Mouse (Mus musculus) myocyte (in vitro differentiated cells): ENCODE data around the gene Elovl6. TPM values are rescaled to one million over a fixed set of nuclear protein-coding genes. Genes with fewer than 3 reads are reported as not detected.

Experiments
- H3K27me3 ChIP-seq: one replicate; pipeline ENCODE4 v1.6.1; 2011; ENCODE audit not compliant: control insufficient read depth, insufficient read depth, insufficient read length
- H3K36me3 ChIP-seq: one replicate; pipeline ENCODE4 v1.6.1; 2011; ENCODE audit not compliant: control insufficient read depth, insufficient read depth
- H3K4me2 ChIP-seq: one replicate; pipeline ENCODE4 v1.6.1; 2011; ENCODE audit warnings: low read depth, control low read depth
- H3K4me3 ChIP-seq: one replicate; pipeline ENCODE4 v1.5.1; 2011; ENCODE audit warnings: mild to moderate bottlenecking, control low read depth, moderate library complexity
- H3K79me2 ChIP-seq: one replicate; pipeline ENCODE4 v1.6.1; 2011; ENCODE audit not compliant: control insufficient read depth, insufficient read depth
- H3ac ChIP-seq: one replicate; pipeline ENCODE4 v1.6.1; 2011; ENCODE audit not compliant: control insufficient read depth, insufficient read length
- CEBPB ChIP-seq: IDR thresholded peaks from 2 replicates; pipeline ENCODE4 v1.6.1; 2011; ENCODE audit warnings: mild to moderate bottlenecking, moderate library complexity; ENCODE audit not compliant: poor library complexity, insufficient read depth, severe bottlenecking
- E2F4 ChIP-seq: IDR thresholded peaks from one replicate; pipeline ENCODE4 v1.6.1; 2011; ENCODE audit warnings: mild to moderate bottlenecking, control low read depth, moderate library complexity; ENCODE audit not compliant: insufficient read depth
- MAX ChIP-seq: IDR thresholded peaks from one replicate; pipeline ENCODE4 v1.6.1; 2011; ENCODE audit warnings: low read depth, mild to moderate bottlenecking, control low read depth
- MYOD1 ChIP-seq, 3 experiments: IDR thresholded peaks; one replicate each; pipeline ENCODE4 v1.6.1; 2011; ENCODE audit warnings: control low read depth in 2 of 3, low read depth in 2 of 3, mild to moderate bottlenecking in 2 of 3, moderate library complexity in 1 of 3; ENCODE audit not compliant: insufficient read length in 2 of 3, control insufficient read depth in 1 of 3
- MYOG ChIP-seq, 3 experiments: IDR thresholded peaks; one replicate each; pipeline ENCODE4 v1.6.1; 2011; ENCODE audit warnings: control low read depth in 2 of 3, low read depth in 2 of 3, mild to moderate bottlenecking in 2 of 3; ENCODE audit not compliant: insufficient read length in 2 of 3, control insufficient read depth in 1 of 3, insufficient read depth in 1 of 3
- POLR2A ChIP-seq: IDR thresholded peaks from one replicate; pipeline ENCODE4 v1.6.1; 2011; ENCODE audit warnings: low read depth, mild to moderate bottlenecking, control low read depth, moderate library complexity; ENCODE audit not compliant: insufficient read length
- POLR2AphosphoS2 ChIP-seq: IDR thresholded peaks from one replicate; pipeline ENCODE4 v1.6.1; 2011; ENCODE audit warnings: low read depth, control low read depth; ENCODE audit not compliant: insufficient read length
- REST ChIP-seq: IDR thresholded peaks from one replicate; pipeline ENCODE4 v1.6.1; 2011; ENCODE audit warnings: mild to moderate bottlenecking, control low read depth, moderate library complexity; ENCODE audit not compliant: insufficient read depth, insufficient read length
- SRF ChIP-seq: IDR thresholded peaks from one replicate; pipeline ENCODE4 v1.6.1; 2011; ENCODE audit warnings: low read depth; ENCODE audit not compliant: control insufficient read depth, insufficient read length
- TCF12 ChIP-seq: IDR thresholded peaks from one replicate; pipeline ENCODE4 v1.6.1; 2011; ENCODE audit warnings: mild to moderate bottlenecking, control low read depth; ENCODE audit not compliant: poor library complexity, insufficient read depth, severe bottlenecking
- TCF3 ChIP-seq: IDR thresholded peaks from one replicate; pipeline ENCODE4 v1.6.1; 2011; ENCODE audit warnings: low read depth, control low read depth; ENCODE audit not compliant: insufficient read length
- USF1 ChIP-seq: IDR thresholded peaks from one replicate; pipeline ENCODE4 v1.6.1; 2011; ENCODE audit warnings: low read depth, mild to moderate bottlenecking, control low read depth, moderate library complexity
- polyA plus RNA-seq: library from polyadenylated mRNA; unstranded; fragments of >200 nt; fragmentation: generic; extraction: Trizol; gene quantifications from one replicate; pipeline ENCODE4 v1.2.1, GENCODE M21; 2012; ENCODE audit warnings: missing spikeins

The Elovl6 gene
- polyA plus RNA-seq, 1 experiment, result 6.8 TPM

- no peak overlapping the region for H3K4me3 ChIP-seq
- H3K27me3 ChIP-seq, result no peaks in the 10 kb centered on the region
- no peak for TF ChIP-seq TCF12
- TF ChIP-seq E2F4, result no peak
- TF ChIP-seq TCF3, result no peak
- TF ChIP-seq MYOD1 (IDR thresholded peaks at IDR 0.05; ENCODE audit: control insufficient read depth in 1 of 3, insufficient read length in 2 of 3, low read depth in 2 of 3), result no peak
- TF ChIP-seq POLR2AphosphoS2, result no peak
- TF ChIP-seq SRF, result no peak
- TF ChIP-seq USF1, result no peak
- no peak for TF ChIP-seq MAX
- no peak for TF ChIP-seq POLR2A
- TF ChIP-seq CEBPB, result no peak
- no peak for TF ChIP-seq MYOG (IDR thresholded peaks at IDR 0.05; ENCODE audit: control insufficient read depth in 1 of 3, insufficient read depth in 1 of 3, insufficient read length in 2 of 3, low read depth in 2 of 3)
- TF ChIP-seq REST, result no peak
- no peak overlapping the region for H3ac ChIP-seq
- no peak overlapping the region for H3K4me2 ChIP-seq
- no peaks in the 10 kb centered on the region for H3K36me3 ChIP-seq
- no peaks in the 10 kb centered on the region for H3K79me2 ChIP-seq
Observed at GRCm38 (mm10) chr3:129647312-129647711, 115.2 kb downstream of the Elovl6 start.

- Histone ChIP-seq H3K4me2 (peak overlapping the region; percentile 50), H3K27me3 (no peaks in the 10 kb centered on the region), H3K4me3 (no peak overlapping the region), H3ac (no peak overlapping the region), H3K79me2 (no peaks in the 10 kb centered on the region), H3K36me3 (no peaks in the 10 kb centered on the region)
- no peak for TF ChIP-seq SRF
- no peak for TF ChIP-seq POLR2AphosphoS2
- no peak for TF ChIP-seq E2F4
- TF ChIP-seq USF1, result no peak
- TF ChIP-seq MYOG (IDR thresholded peaks at IDR 0.05; ENCODE audit: control insufficient read depth in 1 of 3, insufficient read depth in 1 of 3, insufficient read length in 2 of 3, low read depth in 2 of 3), result no peak
- no peak for TF ChIP-seq CEBPB
- TF ChIP-seq REST, result no peak
- TF ChIP-seq MYOD1 (IDR thresholded peaks at IDR 0.05; ENCODE audit: control insufficient read depth in 1 of 3, insufficient read length in 2 of 3, low read depth in 2 of 3), result no peak
- no peak for TF ChIP-seq TCF3
- no peak for TF ChIP-seq MAX
- no peak for TF ChIP-seq TCF12
- no peak for TF ChIP-seq POLR2A
Observed at GRCm38 (mm10) chr3:129648598-129648997, 116.4 kb downstream of the Elovl6 start.

- H3K27me3 ChIP-seq, result no peaks in the 10 kb centered on the region
- H3K36me3 ChIP-seq, result no peaks in the 10 kb centered on the region
- no peak overlapping the region for H3K4me2 ChIP-seq
- no peak overlapping the region for H3K4me3 ChIP-seq
- TF ChIP-seq TCF12 (peak; percentile 32), CEBPB (no peak), E2F4 (no peak), POLR2A (no peak), REST (no peak), TCF3 (no peak), POLR2AphosphoS2 (no peak), MYOD1 (IDR thresholded peaks at IDR 0.05; ENCODE audit: control insufficient read depth in 1 of 3, insufficient read length in 2 of 3, low read depth in 2 of 3) (peak in 2 of 3 experiments; percentile 74 to 83), MYOG (IDR thresholded peaks at IDR 0.05; ENCODE audit: control insufficient read depth in 1 of 3, insufficient read depth in 1 of 3, insufficient read length in 2 of 3, low read depth in 2 of 3) (peak in 1 of 3 experiments; percentile 62)
- H3K79me2 ChIP-seq, result no peaks in the 10 kb centered on the region
- H3ac ChIP-seq, result no peak overlapping the region
Observed at GRCm38 (mm10) chr3:129649586-129650292, 117.6 kb downstream of the Elovl6 start.

- H3K4me2 ChIP-seq, result no peak overlapping the region
- TF ChIP-seq REST (no peak), MYOG (IDR thresholded peaks at IDR 0.05; ENCODE audit: control insufficient read depth in 1 of 3, insufficient read depth in 1 of 3, insufficient read length in 2 of 3, low read depth in 2 of 3) (no peak), POLR2A (no peak), USF1 (no peak), SRF (no peak), E2F4 (no peak), TCF12 (no peak), MYOD1 (IDR thresholded peaks at IDR 0.05; ENCODE audit: control insufficient read depth in 1 of 3, insufficient read length in 2 of 3, low read depth in 2 of 3) (no peak), CEBPB (no peak)
- H3K36me3 ChIP-seq, result no peaks in the 10 kb centered on the region
Observed at GRCm38 (mm10) chr3:129650293-129650612, 118.1 kb downstream of the Elovl6 start.

More at GRCm38 (mm10) chr3:129650293-129650612, 118.1 kb downstream of the Elovl6 start:
- Histone ChIP-seq H3K4me3 (no peak overlapping the region), H3K27me3 (no peaks in the 10 kb centered on the region), H3K79me2 (no peaks in the 10 kb centered on the region), H3ac (no peak overlapping the region)
